Mouse (Mus musculus): ENCODE results near the gene Cstad. TPM values are rescaled to one million over a fixed set of nuclear protein-coding genes. Genes with fewer than 3 reads are reported as not detected.

Gene Cstad
- polyA plus RNA-seq, 1 experiment from 2014 or later, result 0.68 TPM

DNA sequence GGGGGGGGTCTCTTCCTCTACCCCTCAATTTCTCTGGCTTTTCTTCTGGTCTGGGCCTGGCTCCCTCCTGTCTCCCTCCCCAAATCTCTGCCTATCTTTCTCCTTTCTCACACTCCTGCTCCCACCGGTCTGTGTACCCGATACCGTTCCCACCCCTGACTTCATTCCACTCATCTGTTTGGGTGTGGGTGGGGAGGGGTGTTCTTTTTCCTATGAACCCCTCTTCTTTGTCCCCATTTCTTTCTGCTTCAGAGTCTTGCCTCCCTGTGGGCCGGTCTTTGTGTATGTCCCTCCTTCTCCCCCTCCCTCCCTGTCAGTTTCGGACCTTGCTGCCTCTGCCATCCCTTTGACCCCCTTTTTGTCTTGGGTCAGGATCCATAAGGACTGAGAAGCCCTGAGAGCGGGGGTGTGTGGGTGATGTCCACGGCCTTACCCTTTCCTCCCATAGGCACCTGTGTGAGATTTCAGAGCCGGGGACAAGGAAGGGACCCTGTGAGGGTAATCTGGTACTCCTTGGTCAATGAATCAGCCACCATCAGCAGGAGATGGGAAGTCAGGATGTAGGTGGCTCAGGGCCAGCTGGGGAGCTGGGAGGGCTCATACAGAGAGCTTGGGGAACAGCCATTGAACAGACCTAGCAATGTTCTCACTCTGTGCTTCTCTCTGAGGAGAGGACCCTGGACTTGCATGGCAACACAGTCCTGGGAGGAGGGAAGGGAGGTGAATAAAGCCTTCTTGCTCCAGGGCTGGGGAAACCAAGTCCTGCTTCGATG lies 19.5 kb downstream of the Cstad start:
- ATAC-seq (ENCODE audit: low FRiP score, low read depth), result peak; percentile 24; the same call in 1 of the 2 replicates
- WGBS, result 23% methylated on average over 9 of the region's 9 CpGs

GRCm38 (mm10) chr2:30615869-30616268 lies 21.0 kb downstream of the Cstad start:
- no peaks in the 10 kb centered on the region for H3K9me3 ChIP-seq
- H3K4me1 ChIP-seq, result peaks cover 21% of the 10 kb centered on the region
- no peaks in the 10 kb centered on the region for H3K27me3 ChIP-seq
- ATAC-seq (ENCODE audit: low FRiP score, low read depth), result no peak
- no peak overlapping the region for H3K4me3 ChIP-seq
- no peak overlapping the region for H3K9ac ChIP-seq (replicated peaks)
- H3K27ac ChIP-seq (replicated peaks), result peak overlapping the region; percentile 20; the same call in 1 of the 2 replicates
- 95% methylated on average over 2 of the region's 2 CpGs for WGBS
- H3K36me3 ChIP-seq, result no peaks in the 10 kb centered on the region
- no peak overlapping the region for H3K4me2 ChIP-seq (replicated peaks)

More for the DNA sequence above, 19.5 kb downstream of the Cstad start:
- H3K36me3 ChIP-seq, result no peaks in the 10 kb centered on the region
- H3K27me3 ChIP-seq, result no peaks in the 10 kb centered on the region
- no peaks in the 10 kb centered on the region for H3K9me3 ChIP-seq
- H3K4me2 ChIP-seq (replicated peaks), result peak overlapping the region; percentile 46
- H3K4me3 ChIP-seq, result peak overlapping the region; percentile 9
- peak overlapping the region; percentile 53 for H3K9ac ChIP-seq (replicated peaks)
- peaks cover 21% of the 10 kb centered on the region for H3K4me1 ChIP-seq
- peak overlapping the region; percentile 91 for H3K27ac ChIP-seq (replicated peaks)

DNA sequence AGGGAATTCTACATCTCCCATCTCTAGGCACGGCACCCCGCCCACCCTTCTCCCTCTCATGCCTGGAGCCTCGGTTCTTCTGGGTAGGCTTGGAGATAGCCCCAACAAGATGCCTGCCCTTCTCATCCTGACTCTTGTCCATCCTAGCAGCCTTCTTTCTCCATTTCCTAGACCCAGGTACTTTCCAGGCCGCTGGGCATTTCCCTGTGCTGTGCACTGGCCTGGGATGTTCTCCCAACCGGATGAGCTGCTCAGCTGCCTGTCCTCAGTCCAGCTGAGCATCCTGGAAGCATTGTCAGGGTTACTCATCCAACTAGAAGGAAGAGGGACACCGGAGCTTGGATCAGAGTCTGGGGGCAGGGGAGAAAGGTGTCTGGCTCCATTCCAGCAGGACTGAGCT lies 21.6 kb downstream of the Cstad start:
- WGBS, result 71% methylated on average over 6 of the region's 6 CpGs
- no peak for ATAC-seq (ENCODE audit: low FRiP score, low read depth)
- Histone ChIP-seq H3K27me3 (no peaks in the 10 kb centered on the region), H3K36me3 (no peaks in the 10 kb centered on the region), H3K4me1 (peaks cover 21% of the 10 kb centered on the region), H3K9me3 (no peaks in the 10 kb centered on the region), H3K9ac (replicated peaks) (no peak overlapping the region), H3K4me3 (no peak overlapping the region), H3K27ac (replicated peaks) (peak overlapping the region; percentile 20; the same call in 1 of the 2 replicates), H3K4me2 (replicated peaks) (no peak overlapping the region)

- Histone ChIP-seq H3K9ac (replicated peaks) (no peak overlapping the region), H3K9me3 (no peaks in the 10 kb centered on the region), H3K4me2 (replicated peaks) (no peak overlapping the region), H3K4me1 (peaks cover 13% of the 10 kb centered on the region), H3K36me3 (no peaks in the 10 kb centered on the region), H3K27ac (replicated peaks) (no peak overlapping the region), H3K27me3 (no peaks in the 10 kb centered on the region), H3K4me3 (no peak overlapping the region)
- WGBS, result 82% methylated on average over 6 of the region's 6 CpGs
- no peak for ATAC-seq (ENCODE audit: low FRiP score, low read depth)
Measured at GRCm38 (mm10) chr2:30618487-30619248, 23.8 kb downstream of the Cstad start.

GRCm38 (mm10) chr2:30623873-30624272 lies 29.0 kb downstream of the Cstad start:
- Histone ChIP-seq H3K27me3 (no peaks in the 10 kb centered on the region), H3K27ac (replicated peaks) (no peak overlapping the region), H3K4me3 (no peak overlapping the region), H3K9me3 (no peaks in the 10 kb centered on the region), H3K9ac (replicated peaks) (no peak overlapping the region), H3K4me1 (peaks cover 3% of the 10 kb centered on the region; the same call in 1 of the 2 replicates), H3K4me2 (replicated peaks) (no peak overlapping the region), H3K36me3 (no peaks in the 10 kb centered on the region)
- ATAC-seq (ENCODE audit: low FRiP score, low read depth), result no peak
- 86% methylated on average over 10 of the region's 10 CpGs for WGBS

- Histone ChIP-seq H3K4me2 (replicated peaks) (no peak overlapping the region), H3K36me3 (no peaks in the 10 kb centered on the region), H3K27ac (replicated peaks) (no peak overlapping the region), H3K4me1 (peaks cover 14% of the 10 kb centered on the region), H3K9me3 (no peaks in the 10 kb centered on the region), H3K27me3 (no peaks in the 10 kb centered on the region), H3K4me3 (no peak overlapping the region), H3K9ac (replicated peaks) (no peak overlapping the region)
- no peak for ATAC-seq (ENCODE audit: low FRiP score, low read depth)
- WGBS, result 81% methylated on average over 6 of the region's 6 CpGs
Measured at GRCm38 (mm10) chr2:30625296-30625826, 30.5 kb downstream of the Cstad start.

DNA sequence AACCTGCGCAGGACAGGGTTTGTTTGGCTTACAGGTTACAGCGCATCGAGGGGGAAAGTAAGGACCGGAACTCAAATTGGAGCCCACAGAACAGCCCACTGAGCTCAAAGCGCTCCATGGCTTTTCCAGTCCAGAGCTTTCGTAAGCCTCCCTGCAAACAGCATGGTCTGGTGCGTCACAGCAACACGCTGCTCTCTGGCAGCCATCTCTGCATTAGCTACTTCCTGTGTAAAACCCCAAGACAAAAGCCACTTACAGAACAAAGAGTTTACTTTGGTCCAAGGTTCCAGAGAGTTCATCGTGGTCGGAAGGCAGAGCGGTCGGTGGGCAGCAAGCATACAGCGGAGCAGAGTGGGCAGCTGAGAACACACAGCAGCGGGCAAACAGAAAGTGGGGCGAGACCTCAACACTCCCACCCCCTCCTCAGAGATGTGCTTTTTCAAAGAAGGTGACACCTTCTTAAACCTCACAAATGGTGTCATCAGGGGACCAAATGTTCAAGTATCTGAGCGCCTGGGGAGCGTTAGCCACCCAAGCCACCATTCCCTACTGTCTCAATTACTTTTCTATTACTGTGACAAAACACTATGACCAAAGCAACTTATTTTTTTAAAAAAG lies 31.3 kb downstream of the Cstad start:
- Histone ChIP-seq H3K27me3 (no peaks in the 10 kb centered on the region), H3K9me3 (no peaks in the 10 kb centered on the region), H3K27ac (replicated peaks) (no peak overlapping the region), H3K36me3 (no peaks in the 10 kb centered on the region), H3K4me2 (replicated peaks) (no peak overlapping the region), H3K4me1 (peaks cover 14% of the 10 kb centered on the region), H3K9ac (replicated peaks) (no peak overlapping the region), H3K4me3 (no peak overlapping the region)
- ATAC-seq (ENCODE audit: low FRiP score, low read depth), result no peak
- 77% methylated on average over 17 of the region's 17 CpGs for WGBS

DNA sequence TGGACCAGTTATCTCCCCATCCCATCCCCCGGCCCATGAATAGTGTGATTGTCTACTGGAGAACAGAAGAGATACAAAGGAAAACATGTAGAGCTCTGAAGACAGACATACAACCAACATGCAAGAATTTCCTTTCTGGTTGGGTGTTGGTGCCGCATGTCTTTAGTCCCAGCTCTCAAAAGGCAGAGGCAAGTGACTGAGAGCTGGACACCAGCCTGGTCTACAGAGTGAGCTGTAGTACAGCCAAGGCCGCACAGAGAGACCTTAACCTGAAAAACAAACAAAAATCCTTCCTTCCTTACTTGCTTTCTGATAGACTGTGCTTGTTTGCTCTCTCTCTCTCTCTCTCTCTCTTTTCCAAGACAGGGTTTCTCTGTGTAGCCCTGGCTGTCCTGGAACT lies 32.5 kb downstream of the Cstad start:
- H3K4me2 ChIP-seq (replicated peaks), result no peak overlapping the region
- no peak overlapping the region for H3K9ac ChIP-seq (replicated peaks)
- H3K27ac ChIP-seq (replicated peaks), result no peak overlapping the region
- H3K4me1 ChIP-seq, result peaks cover 14% of the 10 kb centered on the region
- H3K36me3 ChIP-seq, result no peaks in the 10 kb centered on the region
- no peaks in the 10 kb centered on the region for H3K9me3 ChIP-seq
- 91% methylated on average over 3 of the region's 3 CpGs for WGBS
- no peak for ATAC-seq (ENCODE audit: low FRiP score, low read depth)
- H3K4me3 ChIP-seq, result no peak overlapping the region
- no peaks in the 10 kb centered on the region for H3K27me3 ChIP-seq

DNA sequence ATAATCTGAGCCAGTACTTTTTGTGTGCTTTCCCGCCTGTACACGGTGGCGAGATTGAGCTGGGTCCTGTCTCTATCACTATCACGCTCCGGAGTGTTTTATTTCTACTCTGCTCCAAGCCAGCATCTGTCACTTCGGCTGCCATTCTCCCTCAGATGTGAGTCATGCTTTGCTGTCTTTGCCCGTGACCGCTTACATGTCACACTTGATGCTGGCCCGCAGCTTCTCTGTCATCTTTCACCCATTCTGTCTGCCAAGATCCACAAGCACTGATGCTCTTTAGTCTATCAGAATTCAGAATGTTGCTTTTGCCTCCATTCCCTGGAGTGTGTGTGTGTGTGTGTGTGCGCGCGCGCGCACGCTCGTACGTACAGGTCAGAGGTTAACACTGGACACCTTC lies 33.5 kb downstream of the Cstad start:
- no peak for ATAC-seq (ENCODE audit: low FRiP score, low read depth)
- H3K27me3 ChIP-seq, result no peaks in the 10 kb centered on the region
- H3K9me3 ChIP-seq, result no peaks in the 10 kb centered on the region
- H3K36me3 ChIP-seq, result no peaks in the 10 kb centered on the region
- no peak overlapping the region for H3K4me3 ChIP-seq
- H3K4me2 ChIP-seq (replicated peaks), result no peak overlapping the region
- H3K4me1 ChIP-seq, result peaks cover 14% of the 10 kb centered on the region
- no peak overlapping the region for H3K9ac ChIP-seq (replicated peaks)
- WGBS, result 97% methylated on average over 17 of the region's 17 CpGs
- peak overlapping the region; percentile 71; the same call in 1 of the 2 replicates for H3K27ac ChIP-seq (replicated peaks)

- Histone ChIP-seq H3K4me3 (no peak overlapping the region), H3K4me2 (replicated peaks) (no peak overlapping the region), H3K36me3 (no peaks in the 10 kb centered on the region), H3K27ac (replicated peaks) (peak overlapping the region; percentile 71), H3K27me3 (no peaks in the 10 kb centered on the region), H3K4me1 (peaks cover 14% of the 10 kb centered on the region), H3K9ac (replicated peaks) (no peak overlapping the region), H3K9me3 (no peaks in the 10 kb centered on the region)
- WGBS, result 69% methylated on average over 14 of the region's 14 CpGs
- no peak for ATAC-seq (ENCODE audit: low FRiP score, low read depth)
Measured at GRCm38 (mm10) chr2:30629038-30629761, 34.4 kb downstream of the Cstad start.

- Histone ChIP-seq H3K9me3 (no peaks in the 10 kb centered on the region), H3K36me3 (no peaks in the 10 kb centered on the region), H3K4me1 (peaks cover 14% of the 10 kb centered on the region), H3K9ac (replicated peaks) (no peak overlapping the region), H3K4me3 (no peak overlapping the region), H3K27me3 (no peaks in the 10 kb centered on the region), H3K27ac (replicated peaks) (peak overlapping the region; percentile 71), H3K4me2 (replicated peaks) (no peak overlapping the region)
- no peak; the same call in 1 of the 2 replicates for ATAC-seq (ENCODE audit: low FRiP score, low read depth)
- WGBS, result 75% methylated on average over 4 of the region's 4 CpGs
Measured at GRCm38 (mm10) chr2:30629860-30630259, 35.0 kb downstream of the Cstad start.
